Mouse (Mus musculus) midbrain, embryonic 14.5 days (tissue): ENCODE measurements at regions not wholly inside any gene's neighbourhood (a gene's known extent, or its start where the extent isn't known, plus 50 kb on each side); places are given as distances from the start of the nearest gene placed in this dataset.

Source experiments
- ATAC-seq: fragments of 200-750 bp; cut with Nextera tagmentation; 2 replicates; pipeline ENCODE4 v1.8.0; 2017; ENCODE audit warnings: moderate number of reproducible peaks, moderate library complexity; ENCODE audit not compliant: low FRiP score, low TSS enrichment
- DNase-seq: peaks from one replicate; pipeline ENCODE4 v3.0.0-alpha.2; 2015
- H3K27ac ChIP-seq: fragments of 300-500 bp; sonication (generic); replicated peaks from 2 replicates; pipeline ENCODE4 v1.5.1; 2014; ENCODE audit warnings: mild to moderate bottlenecking, low read depth, low read length, moderate library complexity
- H3K27me3 ChIP-seq: fragments of 300-500 bp; sonication (generic); 2 replicates; pipeline ENCODE4 v1.6.1; 2014; ENCODE audit warnings: low read length, control low read depth, mixed read lengths; ENCODE audit not compliant: control insufficient read depth, insufficient read depth
- H3K36me3 ChIP-seq: fragments of 300-500 bp; sonication (generic); 2 replicates; pipeline ENCODE4 v1.6.1; 2014; ENCODE audit warnings: low read length, control low read depth; ENCODE audit not compliant: control insufficient read depth, insufficient read depth
- H3K4me1 ChIP-seq: fragments of 300-500 bp; sonication (generic); 2 replicates; pipeline ENCODE4 v1.6.1; 2014; ENCODE audit warnings: mild to moderate bottlenecking, antibody characterized with exemption, low read length, control low read depth; ENCODE audit not compliant: control insufficient read depth, insufficient read depth
- H3K4me2 ChIP-seq: fragments of 300-500 bp; sonication (generic); 2 replicates; pipeline ENCODE4 v1.6.1; 2014; ENCODE audit warnings: mild to moderate bottlenecking, low read length, moderate library complexity
- H3K4me3 ChIP-seq: fragments of 300-500 bp; sonication (generic); replicated peaks from 2 replicates; pipeline ENCODE4 v1.5.1; 2014; ENCODE audit warnings: low read depth, low read length
- H3K9ac ChIP-seq: fragments of 300-500 bp; sonication (generic); replicated peaks from 2 replicates; pipeline ENCODE4 v1.6.1; 2014; ENCODE audit warnings: mild to moderate bottlenecking, low read length, moderate library complexity
- H3K9me3 ChIP-seq: fragments of 300-500 bp; sonication (generic); 2 replicates; pipeline ENCODE4 v1.6.1; 2016; ENCODE audit warnings: low read length, control low read depth, mixed read lengths; ENCODE audit not compliant: control insufficient read depth
- WGBS: fragments of 180-500 bp; shearing (Covaris S2); extraction: QIAGEN DNeasy Blood & Tissue Kit; methylation state at CpG from one replicate; pipeline ENCODE4 v1.1.7; 2014; 5-methylcytosine and 5-hydroxymethylcytosine counted together

- Histone ChIP-seq H3K36me3 (no peaks in the 10 kb centered on the region), H3K4me1 (no peaks in the 10 kb centered on the region), H3K27ac (no peak overlapping the region), H3K27me3 (no peaks in the 10 kb centered on the region), H3K4me2 (no peak overlapping the region), H3K9me3 (no peaks in the 10 kb centered on the region), H3K4me3 (no peak overlapping the region), H3K9ac (no peak overlapping the region)
- DNase-seq (peak; percentile 46), ATAC-seq (no peak)
- WGBS, result 77% methylated on average over 11 of the region's 11 CpGs
Measured at GRCm38 (mm10) chr2:143199583-143200249, 121.4 kb downstream of the Otor start.

- Histone ChIP-seq H3K4me3 (no peak overlapping the region), H3K4me1 (no peaks in the 10 kb centered on the region), H3K4me2 (no peak overlapping the region), H3K36me3 (no peaks in the 10 kb centered on the region), H3K9ac (no peak overlapping the region), H3K27me3 (no peaks in the 10 kb centered on the region), H3K9me3 (no peaks in the 10 kb centered on the region), H3K27ac (no peak overlapping the region)
- ATAC-seq (no peak), DNase-seq (no peak)
Measured at GRCm38 (mm10) chr2:143206053-143206452, 127.8 kb downstream of the Otor start.

- Histone ChIP-seq H3K27ac (no peak overlapping the region), H3K4me1 (no peaks in the 10 kb centered on the region), H3K36me3 (no peaks in the 10 kb centered on the region), H3K27me3 (no peaks in the 10 kb centered on the region), H3K9ac (no peak overlapping the region), H3K9me3 (no peaks in the 10 kb centered on the region), H3K4me2 (no peak overlapping the region), H3K4me3 (no peak overlapping the region)
- ATAC-seq, result no peak
- WGBS, result 43% methylated on average over 5 of the region's 5 CpGs
- DNase-seq, result peak; percentile 62
Measured at GRCm38 (mm10) chr2:143207191-143207590, 128.9 kb downstream of the Otor start.

GRCm38 (mm10) chr2:143217251-143217650 lies 139.0 kb downstream of the Otor start:
- Histone ChIP-seq H3K4me2 (no peak overlapping the region), H3K27me3 (no peaks in the 10 kb centered on the region), H3K4me3 (no peak overlapping the region), H3K4me1 (no peaks in the 10 kb centered on the region), H3K36me3 (no peaks in the 10 kb centered on the region), H3K27ac (no peak overlapping the region), H3K9ac (no peak overlapping the region), H3K9me3 (no peaks in the 10 kb centered on the region)
- WGBS, result 93% methylated on average over 5 of the region's 5 CpGs
- DNase-seq, result no peak
- ATAC-seq, result no peak

GRCm38 (mm10) chr2:143217760-143218358 lies 139.6 kb downstream of the Otor start:
- no peak overlapping the region for H3K4me2 ChIP-seq
- ATAC-seq (no peak), DNase-seq (no peak)
- H3K4me1 ChIP-seq, result no peaks in the 10 kb centered on the region
- no peaks in the 10 kb centered on the region for H3K36me3 ChIP-seq
- no peak overlapping the region for H3K27ac ChIP-seq
- WGBS, result 70% methylated on average over 5 of the region's 5 CpGs
- no peak overlapping the region for H3K9ac ChIP-seq
- H3K9me3 ChIP-seq, result no peaks in the 10 kb centered on the region
- no peak overlapping the region for H3K4me3 ChIP-seq
- no peaks in the 10 kb centered on the region for H3K27me3 ChIP-seq

- 53% methylated on average over 1 of the region's 1 CpGs for WGBS
- H3K27me3 ChIP-seq, result no peaks in the 10 kb centered on the region
- H3K4me2 ChIP-seq, result no peak overlapping the region
- H3K9me3 ChIP-seq, result 0 out of 2 replicates have a peak, but pooled peaks cover 4% of the 10 kb centered on the region
- H3K27ac ChIP-seq, result no peak overlapping the region
- H3K4me1 ChIP-seq, result no peaks in the 10 kb centered on the region
- H3K9ac ChIP-seq, result no peak overlapping the region
- no peak overlapping the region for H3K4me3 ChIP-seq
- H3K36me3 ChIP-seq, result no peaks in the 10 kb centered on the region
- no peak for ATAC-seq
- DNase-seq, result no peak
Measured at GRCm38 (mm10) chr2:143222326-143222725, 144.1 kb downstream of the Otor start.

GRCm38 (mm10) chr2:143224410-143225130 lies 146.3 kb downstream of the Otor start:
- Histone ChIP-seq H3K9me3 (0 out of 2 replicates have a peak, but pooled peaks cover 4% of the 10 kb centered on the region), H3K27ac (no peak overlapping the region), H3K36me3 (no peaks in the 10 kb centered on the region), H3K4me2 (no peak overlapping the region), H3K27me3 (no peaks in the 10 kb centered on the region), H3K9ac (no peak overlapping the region), H3K4me1 (no peaks in the 10 kb centered on the region), H3K4me3 (no peak overlapping the region)
- ATAC-seq, result no peak
- no peak for DNase-seq
- WGBS, result 70% methylated on average over 4 of the region's 4 CpGs

- H3K36me3 ChIP-seq, result no peaks in the 10 kb centered on the region
- H3K4me2 ChIP-seq, result no peak overlapping the region
- no peaks in the 10 kb centered on the region for H3K4me1 ChIP-seq
- no peak for DNase-seq
- no peak overlapping the region for H3K9ac ChIP-seq
- H3K9me3 ChIP-seq, result no peaks in the 10 kb centered on the region
- no peak overlapping the region for H3K27ac ChIP-seq
- no peak for ATAC-seq
- no peak overlapping the region for H3K4me3 ChIP-seq
- WGBS, result 83% methylated on average over 7 of the region's 7 CpGs
- no peaks in the 10 kb centered on the region for H3K27me3 ChIP-seq
Measured at GRCm38 (mm10) chr2:143233795-143234194, 155.5 kb downstream of the Otor start.

GRCm38 (mm10) chr2:143240274-143240673 lies 162.0 kb downstream of the Otor start:
- no peaks in the 10 kb centered on the region for H3K27me3 ChIP-seq
- H3K27ac ChIP-seq, result no peak overlapping the region
- no peaks in the 10 kb centered on the region for H3K9me3 ChIP-seq
- ATAC-seq, result no peak
- no peaks in the 10 kb centered on the region for H3K4me1 ChIP-seq
- no peak overlapping the region for H3K9ac ChIP-seq
- H3K4me3 ChIP-seq, result no peak overlapping the region
- DNase-seq, result no peak
- H3K4me2 ChIP-seq, result no peak overlapping the region
- 87% methylated on average over 4 of the region's 4 CpGs for WGBS
- H3K36me3 ChIP-seq, result no peaks in the 10 kb centered on the region
